Mouse (Mus musculus) mouse embryonic stem cell (cell line): ENCODE results near the gene Slc1a1.

Source experiments
- in situ Hi-C, 2 experiments: fragments of 300-500 bp; cut with MboI; formaldehyde crosslinking; loops; 1 replicate in 1 of 2; 3 replicates in 1 of 2; pipeline ENCODE4 v1.14.3; 2019 to 2020; ENCODE audit warnings: low sequenced_read_pairs in 2 of 2, low pct_unique_long_range_greater_than_20kb in 1 of 2, mixed read lengths in 1 of 2; ENCODE audit not compliant: unreplicated experiment in 1 of 2

The Slc1a1 gene

GRCm38 (mm10) chr19:28834798-28835499 is at the start of gene Slc1a1:
Gene Slc1a1, plus strand, starts transcription at chr19:28835049.
- in situ Hi-C loops, result no loop called here

- in situ Hi-C loops, result loop anchor here in 1 of 2 experiments (25.0 kb wide), 1 partner anchor 572 kb away; the partner anchor contains the start of genes Cd274 and Plgrkt
These were observed 44.7 kb upstream of the Slc1a1 start for GRCm38 (mm10) chr19:28790196-28790595.

- in situ Hi-C loops, result loop anchor here in 1 of 2 experiments (25.0 kb wide), 1 partner anchor 569 kb away; the partner anchor contains the start of genes Cd274 and Plgrkt
These were observed 41.5 kb upstream of the Slc1a1 start for GRCm38 (mm10) chr19:28793307-28793706.

- in situ Hi-C loops, result loop anchor here in 1 of 2 experiments (25.0 kb wide), 1 partner anchor 566 kb away; the partner anchor contains the start of genes Cd274 and Plgrkt
These were observed 38.6 kb upstream of the Slc1a1 start for GRCm38 (mm10) chr19:28796146-28796848.

GRCm38 (mm10) chr19:28796966-28797365 is 37.9 kb upstream of the Slc1a1 start:
- in situ Hi-C loops, result loop anchor here in 1 of 2 experiments (25.0 kb wide), 1 partner anchor 565 kb away; the partner anchor contains the start of genes Cd274 and Plgrkt

GRCm38 (mm10) chr19:28797611-28798010 is 37.2 kb upstream of the Slc1a1 start:
- in situ Hi-C loops, result loop anchor here in 1 of 2 experiments (25.0 kb wide), 1 partner anchor 565 kb away; the partner anchor contains the start of genes Cd274 and Plgrkt

GRCm38 (mm10) chr19:28800448-28800847 is 34.4 kb upstream of the Slc1a1 start:
- in situ Hi-C loops, result no loop called here

- in situ Hi-C loops, result no loop called here
These were observed 28.6 kb upstream of the Slc1a1 start for GRCm38 (mm10) chr19:28806276-28806675.

GRCm38 (mm10) chr19:28806821-28807496 is 27.9 kb upstream of the Slc1a1 start:
- in situ Hi-C loops, result no loop called here

- in situ Hi-C loops, result no loop called here
These were observed 27.4 kb upstream of the Slc1a1 start for GRCm38 (mm10) chr19:28807497-28807871.

- in situ Hi-C loops, result no loop called here
These were observed 16.6 kb upstream of the Slc1a1 start for GRCm38 (mm10) chr19:28818286-28818685.

- in situ Hi-C loops, result no loop called here
These were observed 7.0 kb upstream of the Slc1a1 start for GRCm38 (mm10) chr19:28827697-28828328.

GRCm38 (mm10) chr19:28831324-28831723 is 3.5 kb upstream of the Slc1a1 start:
- in situ Hi-C loops, result no loop called here

GRCm38 (mm10) chr19:28832605-28833004 is 2.2 kb upstream of the Slc1a1 start:
- in situ Hi-C loops, result no loop called here

- in situ Hi-C loops, result no loop called here
These were observed 461 bp upstream of the Slc1a1 start for GRCm38 (mm10) chr19:28834388-28834787.

GRCm38 (mm10) chr19:28835500-28835864 is 633 bp downstream of the Slc1a1 start:
- in situ Hi-C loops, result no loop called here

- in situ Hi-C loops, result no loop called here
These were observed 1.3 kb downstream of the Slc1a1 start for GRCm38 (mm10) chr19:28836116-28836515.

GRCm38 (mm10) chr19:28836651-28837410 is 2.0 kb downstream of the Slc1a1 start:
- in situ Hi-C loops, result no loop called here
